Mouse (Mus musculus): ENCODE measurements at regions not wholly inside any gene's neighbourhood (a gene's known extent, or its start where the extent isn't known, plus 50 kb on each side); places are given as distances from the start of the nearest gene placed in this dataset.

- ATAC-seq (ENCODE audit: low FRiP score), result no peak
- H3K4me3 ChIP-seq (replicated peaks), result no peak overlapping the region
- H3K27me3 ChIP-seq, result no peaks in the 10 kb centered on the region
- H3K9ac ChIP-seq, result no peak overlapping the region
- no peaks in the 10 kb centered on the region for H3K9me3 ChIP-seq
- H3K4me2 ChIP-seq, result no peak overlapping the region
- WGBS, result 92% methylated on average over 5 of the region's 5 CpGs
- H3K4me1 ChIP-seq, result no peaks in the 10 kb centered on the region
- H3K27ac ChIP-seq, result no peak overlapping the region
- H3K36me3 ChIP-seq (replicated peaks), result no peaks in the 10 kb centered on the region
Measured at GRCm38 (mm10) chr4:131230361-131230760, 286.2 kb downstream of the Matn1 start.

GRCm38 (mm10) chr4:131236611-131237031 is 292.4 kb downstream of the Matn1 start:
- no peaks in the 10 kb centered on the region for H3K36me3 ChIP-seq (replicated peaks)
- peak; percentile 88 for ATAC-seq (ENCODE audit: low FRiP score)
- H3K27me3 ChIP-seq, result no peaks in the 10 kb centered on the region
- H3K9ac ChIP-seq, result no peak overlapping the region
- H3K9me3 ChIP-seq, result no peaks in the 10 kb centered on the region
- peak overlapping the region; percentile 95 for H3K27ac ChIP-seq
- H3K4me1 ChIP-seq, result peaks cover 36% of the 10 kb centered on the region
- H3K4me2 ChIP-seq, result no peak overlapping the region
- no peak overlapping the region for H3K4me3 ChIP-seq (replicated peaks)
- 6% methylated on average over 4 of the region's 4 CpGs for WGBS

- 12% methylated on average over 3 of the region's 3 CpGs for WGBS
- H3K27me3 ChIP-seq, result no peaks in the 10 kb centered on the region
- H3K36me3 ChIP-seq (replicated peaks), result no peaks in the 10 kb centered on the region
- no peaks in the 10 kb centered on the region for H3K9me3 ChIP-seq
- H3K4me1 ChIP-seq, result peaks cover 49% of the 10 kb centered on the region
- H3K4me2 ChIP-seq, result peak overlapping the region; percentile 8; the same call in 1 of the 2 replicates
- H3K27ac ChIP-seq, result peak overlapping the region; percentile 95
- H3K9ac ChIP-seq, result 0 out of 2 replicates have a peak overlapping the region, but pooled peaks have one; percentile 17
- ATAC-seq (ENCODE audit: low FRiP score), result peak; percentile 9; the same call in 1 of the 2 replicates
- no peak overlapping the region for H3K4me3 ChIP-seq (replicated peaks)
Measured at GRCm38 (mm10) chr4:131238591-131238990, 294.4 kb downstream of the Matn1 start.

- Histone ChIP-seq H3K27ac (peak overlapping the region; percentile 95), H3K4me1 (peaks cover 55% of the 10 kb centered on the region), H3K4me2 (no peak overlapping the region), H3K36me3 (replicated peaks) (no peaks in the 10 kb centered on the region), H3K9me3 (no peaks in the 10 kb centered on the region), H3K9ac (no peak overlapping the region), H3K27me3 (no peaks in the 10 kb centered on the region), H3K4me3 (replicated peaks) (no peak overlapping the region)
- WGBS, result 49% methylated on average over 5 of the region's 5 CpGs
- ATAC-seq (ENCODE audit: low FRiP score), result no peak
Measured at GRCm38 (mm10) chr4:131239132-131239531, 294.9 kb downstream of the Matn1 start.

- Histone ChIP-seq H3K36me3 (replicated peaks) (no peaks in the 10 kb centered on the region), H3K27me3 (no peaks in the 10 kb centered on the region), H3K4me2 (no peak overlapping the region), H3K27ac (no peak overlapping the region), H3K9me3 (no peaks in the 10 kb centered on the region), H3K9ac (no peak overlapping the region), H3K4me1 (peaks cover 63% of the 10 kb centered on the region), H3K4me3 (replicated peaks) (no peak overlapping the region)
- 96% methylated on average over 4 of the region's 4 CpGs for WGBS
- ATAC-seq (ENCODE audit: low FRiP score), result no peak
Measured at GRCm38 (mm10) chr4:131240457-131240856, 296.3 kb downstream of the Matn1 start.

GRCm38 (mm10) chr4:131242250-131242649 is 298.1 kb downstream of the Matn1 start:
- Histone ChIP-seq H3K9ac (no peak overlapping the region), H3K4me3 (replicated peaks) (no peak overlapping the region), H3K9me3 (no peaks in the 10 kb centered on the region), H3K27ac (peak overlapping the region; percentile 96; the same call in 1 of the 2 replicates), H3K4me1 (peaks cover 47% of the 10 kb centered on the region), H3K4me2 (no peak overlapping the region), H3K36me3 (replicated peaks) (no peaks in the 10 kb centered on the region), H3K27me3 (no peaks in the 10 kb centered on the region)
- ATAC-seq (ENCODE audit: low FRiP score), result no peak
- WGBS, result 77% methylated on average over 4 of the region's 4 CpGs

DNA sequence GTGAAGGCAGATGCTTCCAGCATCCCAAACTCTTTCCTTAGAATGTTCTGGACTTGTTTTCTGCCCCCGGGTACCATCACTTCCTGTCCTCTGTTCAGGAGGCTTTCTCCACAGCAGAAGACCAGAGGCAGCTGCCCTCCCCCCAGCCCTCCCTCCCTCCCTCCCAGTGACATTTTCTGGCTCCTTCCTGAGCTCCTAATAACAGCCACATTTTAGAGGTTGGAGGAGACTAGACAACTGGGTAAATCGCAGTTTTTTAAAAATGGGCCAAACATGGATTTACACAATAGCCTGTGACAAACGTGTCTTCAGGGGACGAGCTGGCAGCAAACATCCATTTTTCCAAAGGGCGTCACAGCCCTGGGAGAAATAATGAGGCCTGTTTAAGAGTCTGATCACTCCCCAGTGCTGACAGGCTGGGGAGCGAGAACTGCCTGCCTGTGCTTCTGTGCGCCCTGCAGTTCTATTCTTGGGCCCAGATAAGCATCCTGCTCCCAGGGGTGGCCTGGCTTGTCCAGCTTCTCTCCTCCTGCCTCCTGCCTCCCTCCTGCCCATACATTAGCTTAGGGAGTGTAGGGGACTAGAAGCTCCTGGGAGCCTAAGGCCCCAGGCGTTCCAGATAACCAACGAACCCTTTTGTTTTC is 299.7 kb downstream of the Matn1 start:
- Histone ChIP-seq H3K9ac (peak overlapping the region; percentile 18; the same call in 1 of the 2 replicates), H3K27ac (peak overlapping the region; percentile 96)
- WGBS, result 13% methylated on average over 9 of the region's 9 CpGs

DNA sequence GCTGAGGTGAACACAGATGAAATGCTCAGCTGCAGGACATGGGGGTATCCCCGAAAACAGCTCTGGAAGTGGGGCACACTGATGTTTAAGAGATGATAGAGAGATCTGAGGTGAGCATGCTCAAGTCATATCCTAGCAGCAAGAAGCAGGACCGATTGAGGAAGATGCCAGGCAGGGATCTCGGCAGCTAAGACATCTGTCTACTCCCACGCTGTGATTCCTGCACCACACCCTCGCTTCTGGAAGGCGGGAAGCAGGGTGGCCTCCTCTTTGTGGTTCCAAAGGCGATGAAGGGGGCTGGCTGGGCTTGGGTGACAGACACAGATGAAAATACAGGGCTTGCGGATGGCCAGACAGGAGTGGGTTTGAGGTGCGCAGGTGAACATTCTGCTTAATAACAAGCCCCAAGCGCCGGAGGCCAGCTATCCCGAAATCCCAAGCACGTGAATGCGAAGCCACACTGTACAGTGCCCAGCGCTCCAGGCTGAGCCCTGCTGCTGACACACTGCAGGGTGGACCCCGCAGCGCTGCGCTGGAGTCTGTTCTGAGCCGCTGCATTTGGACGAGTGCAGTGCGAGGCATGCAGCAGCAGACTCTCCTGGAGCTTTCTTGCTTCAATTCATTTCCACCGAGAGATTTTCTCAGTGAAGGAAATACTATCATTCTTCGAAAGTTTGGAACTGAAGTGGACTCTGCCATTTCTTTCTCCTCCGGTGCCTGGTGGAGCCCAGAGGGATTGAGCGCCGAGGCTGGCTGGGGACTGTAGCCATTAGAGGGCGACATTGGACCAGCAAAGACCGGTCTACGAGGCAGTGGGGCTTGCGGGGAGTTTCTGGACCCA is 308.6 kb downstream of the Matn1 start:
- Histone ChIP-seq H3K9me3 (no peaks in the 10 kb centered on the region), H3K9ac (no peak overlapping the region), H3K4me2 (peak overlapping the region; percentile 40), H3K4me3 (replicated peaks) (0 out of 2 replicates have a peak overlapping the region, but pooled peaks have one; percentile 17), H3K4me1 (peaks cover 27% of the 10 kb centered on the region), H3K36me3 (replicated peaks) (no peaks in the 10 kb centered on the region), H3K27ac (0 out of 2 replicates have a peak overlapping the region, but pooled peaks have one; percentile 47), H3K27me3 (peaks cover 4% of the 10 kb centered on the region; the same call in 1 of the 2 replicates)
- WGBS, result 17% methylated on average over 30 of the region's 30 CpGs
- peak; percentile 78 for ATAC-seq (ENCODE audit: low FRiP score)

More for the DNA sequence above, 299.7 kb downstream of the Matn1 start:
- Histone ChIP-seq H3K36me3 (replicated peaks) (no peaks in the 10 kb centered on the region), H3K4me2 (no peak overlapping the region), H3K4me1 (peaks cover 35% of the 10 kb centered on the region), H3K4me3 (replicated peaks) (no peak overlapping the region), H3K27me3 (no peaks in the 10 kb centered on the region), H3K9me3 (no peaks in the 10 kb centered on the region)
- peak; percentile 81 for ATAC-seq (ENCODE audit: low FRiP score)

GRCm38 (mm10) chr4:131253443-131253817 is 309.2 kb downstream of the Matn1 start:
- Histone ChIP-seq H3K4me3 (replicated peaks) (no peak overlapping the region), H3K4me2 (0 out of 2 replicates have a peak overlapping the region, but pooled peaks have one; percentile 40), H3K9ac (no peak overlapping the region), H3K27ac (no peak overlapping the region), H3K27me3 (peaks cover 4% of the 10 kb centered on the region; the same call in 1 of the 2 replicates), H3K36me3 (replicated peaks) (no peaks in the 10 kb centered on the region), H3K4me1 (peaks cover 27% of the 10 kb centered on the region), H3K9me3 (no peaks in the 10 kb centered on the region)
- ATAC-seq (ENCODE audit: low FRiP score), result no peak
- WGBS, result 4% methylated on average over 8 of the region's 8 CpGs

GRCm38 (mm10) chr4:131254243-131254642 is 310.1 kb downstream of the Matn1 start:
- no peak for ATAC-seq (ENCODE audit: low FRiP score)
- Histone ChIP-seq H3K4me1 (peaks cover 27% of the 10 kb centered on the region), H3K27me3 (peaks cover 4% of the 10 kb centered on the region; the same call in 1 of the 2 replicates), H3K4me2 (no peak overlapping the region), H3K9me3 (no peaks in the 10 kb centered on the region), H3K9ac (no peak overlapping the region), H3K36me3 (replicated peaks) (no peaks in the 10 kb centered on the region), H3K27ac (no peak overlapping the region), H3K4me3 (replicated peaks) (no peak overlapping the region)
- 81% methylated on average over 7 of the region's 7 CpGs for WGBS

DNA sequence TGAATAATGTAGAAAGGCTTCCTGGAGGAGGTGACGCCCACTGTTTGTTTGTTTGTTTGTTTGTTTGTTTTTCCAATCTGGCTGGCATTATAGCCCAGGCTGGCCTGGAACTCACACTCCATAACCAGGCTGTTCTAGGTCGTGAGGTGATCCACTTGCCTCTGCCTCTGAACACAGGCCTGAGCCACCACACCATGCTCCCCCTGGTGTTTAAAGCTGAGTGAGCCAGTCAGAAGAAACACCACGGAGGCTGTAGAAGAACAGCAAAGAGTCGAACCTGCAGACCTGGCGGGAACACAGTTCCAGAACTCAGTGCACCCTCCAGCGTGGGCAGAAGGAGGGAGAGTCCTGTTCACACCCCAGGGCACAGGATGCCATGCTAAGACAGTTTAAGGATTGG is 310.5 kb downstream of the Matn1 start:
- Histone ChIP-seq H3K9me3 (no peaks in the 10 kb centered on the region), H3K27me3 (peaks cover 4% of the 10 kb centered on the region; the same call in 1 of the 2 replicates), H3K4me2 (no peak overlapping the region), H3K27ac (no peak overlapping the region), H3K4me3 (replicated peaks) (no peak overlapping the region), H3K9ac (no peak overlapping the region), H3K4me1 (peaks cover 27% of the 10 kb centered on the region), H3K36me3 (replicated peaks) (no peaks in the 10 kb centered on the region)
- 48% methylated on average over 6 of the region's 6 CpGs for WGBS
- ATAC-seq (ENCODE audit: low FRiP score), result no peak

- Histone ChIP-seq H3K27me3 (peaks cover 4% of the 10 kb centered on the region; the same call in 1 of the 2 replicates), H3K9ac (no peak overlapping the region), H3K27ac (no peak overlapping the region), H3K4me2 (no peak overlapping the region), H3K4me3 (replicated peaks) (no peak overlapping the region), H3K9me3 (no peaks in the 10 kb centered on the region), H3K4me1 (peaks cover 17% of the 10 kb centered on the region), H3K36me3 (replicated peaks) (no peaks in the 10 kb centered on the region)
- ATAC-seq (ENCODE audit: low FRiP score), result no peak
- 85% methylated on average over 2 of the region's 2 CpGs for WGBS
Measured at GRCm38 (mm10) chr4:131261236-131261635, 317.1 kb downstream of the Matn1 start.
